Mouse (Mus musculus) hindbrain, postnatal 0 days (tissue): ENCODE data around the gene Amhr2. TPM values are rescaled to one million over a fixed set of nuclear protein-coding genes. Genes with fewer than 3 reads are reported as not detected.

Experiments
- ATAC-seq: fragments of 200-750 bp; cut with Nextera tagmentation; 2 replicates; pipeline ENCODE4 v1.8.0; 2017; ENCODE audit warnings: mild to moderate bottlenecking, moderate TSS enrichment, moderate library complexity
- DNase-seq: peaks from one replicate; pipeline ENCODE4 v3.0.0-alpha.2; 2015; ENCODE audit warnings: low spot score
- H3K27ac ChIP-seq: fragments of 300-500 bp; sonication (generic); 2 replicates; pipeline ENCODE4 v1.5.1; 2014; ENCODE audit warnings: mild to moderate bottlenecking
- H3K27me3 ChIP-seq: fragments of 300-500 bp; sonication (generic); 2 replicates; pipeline ENCODE4 v1.6.1; 2014; ENCODE audit warnings: low read length, mixed read lengths; ENCODE audit not compliant: insufficient read depth
- H3K36me3 ChIP-seq: fragments of 300-500 bp; sonication (generic); 2 replicates; pipeline ENCODE4 v1.6.1; 2014; ENCODE audit warnings: low read length, mixed read lengths; ENCODE audit not compliant: insufficient read depth
- H3K4me1 ChIP-seq: fragments of 300-500 bp; sonication (generic); 2 replicates; pipeline ENCODE4 v1.6.1; 2014; ENCODE audit warnings: antibody characterized with exemption, low read length, mixed read lengths; ENCODE audit not compliant: insufficient read depth
- H3K4me2 ChIP-seq: fragments of 300-500 bp; sonication (generic); 2 replicates; pipeline ENCODE4 v1.6.1; 2014; ENCODE audit warnings: low read depth, mild to moderate bottlenecking, low read length, moderate library complexity, mixed read lengths
- H3K4me3 ChIP-seq: fragments of 300-500 bp; sonication (generic); 2 replicates; pipeline ENCODE4 v1.5.1; 2014; ENCODE audit warnings: low read length
- H3K9ac ChIP-seq: fragments of 300-500 bp; sonication (generic); replicated peaks from 2 replicates; pipeline ENCODE4 v1.6.1; 2014; ENCODE audit warnings: mild to moderate bottlenecking, low read length, moderate library complexity, mixed read lengths
- H3K9me3 ChIP-seq: fragments of 300-500 bp; sonication (generic); 2 replicates; pipeline ENCODE4 v1.6.1; 2016; ENCODE audit warnings: low read length, mixed read lengths
- CTCF ChIP-seq: IDR thresholded peaks from 2 replicates; pipeline ENCODE4 v1.5.1; 2016; ENCODE audit warnings: antibody characterized with exemption, control low read depth, low read depth
- WGBS: fragments of 180-500 bp; shearing (Covaris S2); extraction: QIAGEN DNeasy Blood & Tissue Kit; methylation state at CpG from one replicate; pipeline ENCODE4 v1.1.7; 2014; 5-methylcytosine and 5-hydroxymethylcytosine counted together
- polyA plus RNA-seq: library from polyadenylated mRNA; unstranded; fragments of >200 nt; fragmentation: Nextera tagmentation; extraction: Ambion mirVana; gene quantifications from 2 replicates; pipeline ENCODE4 v1.2.1, GENCODE M21; 2015
- total RNA-seq: library from RNA; depleted of rRNA; stranded (reverse); fragments of >200 nt; gene quantifications from 2 replicates; pipeline ENCODE4 v1.2.3, GENCODE M21; 2014

Amhr2 gene
- total and polyA plus RNA-seq, 2 experiments from 2014 or later = 0.16 to 0.36 TPM

DNA sequence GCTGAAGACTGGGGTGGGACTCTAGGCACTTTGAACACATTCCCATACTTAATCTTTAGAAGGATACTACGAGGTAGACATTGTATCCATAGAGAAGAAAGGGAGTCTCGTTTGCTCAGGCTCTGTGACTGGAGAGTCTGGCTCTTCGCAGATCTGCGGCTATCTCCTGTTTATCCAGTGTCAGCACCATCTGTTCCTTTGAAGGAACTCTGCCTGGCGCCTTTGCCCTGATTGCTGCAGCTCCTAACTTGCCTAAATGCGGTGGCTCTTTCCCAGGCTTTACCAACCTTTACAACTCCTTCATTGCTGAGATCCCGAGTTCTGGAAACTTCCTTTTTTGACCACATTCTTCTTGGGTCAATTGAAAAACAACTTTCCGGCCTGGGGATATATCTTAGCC, 4.2 kb downstream of the Amhr2 start:
- DNase-seq (no peak), ATAC-seq (no peak)
- Histone ChIP-seq H3K27ac (no peak overlapping the region), H3K4me2 (no peak overlapping the region), H3K4me3 (no peak overlapping the region), H3K9me3 (no peaks in the 10 kb centered on the region), H3K9ac (no peak overlapping the region), H3K27me3 (no peaks in the 10 kb centered on the region), H3K36me3 (no peaks in the 10 kb centered on the region), H3K4me1 (no peaks in the 10 kb centered on the region)
- 72% methylated on average over 8 of the region's 8 CpGs for WGBS
- TF ChIP-seq CTCF = no peak

DNA sequence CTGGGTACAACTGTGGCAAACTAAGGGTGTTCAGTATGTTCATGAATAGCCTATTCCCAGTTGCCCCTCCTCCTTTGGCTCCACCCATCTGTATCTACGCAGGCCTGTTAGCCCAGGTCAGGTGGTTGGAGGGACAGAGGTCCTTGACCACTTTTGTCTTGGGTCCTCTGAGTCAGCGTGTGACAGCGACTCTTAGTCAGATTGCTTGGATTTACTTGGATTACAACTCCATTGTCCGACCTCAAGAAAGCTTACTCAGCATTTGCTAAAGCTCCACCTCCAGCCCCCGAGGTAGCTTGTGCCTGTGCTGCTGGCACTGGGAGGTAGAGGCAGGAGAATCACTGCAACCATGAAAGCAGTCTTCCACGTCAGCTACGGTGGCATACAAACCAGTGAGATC, 5.8 kb downstream of the Amhr2 start:
- Histone ChIP-seq H3K4me3 (no peak overlapping the region), H3K4me2 (no peak overlapping the region), H3K4me1 (no peaks in the 10 kb centered on the region), H3K27me3 (no peaks in the 10 kb centered on the region), H3K36me3 (no peaks in the 10 kb centered on the region), H3K9ac (no peak overlapping the region), H3K27ac (no peak overlapping the region), H3K9me3 (no peaks in the 10 kb centered on the region)
- WGBS = 32% methylated on average over 7 of the region's 7 CpGs
- TF ChIP-seq CTCF = no peak
- ATAC-seq (no peak), DNase-seq (no peak)

DNA sequence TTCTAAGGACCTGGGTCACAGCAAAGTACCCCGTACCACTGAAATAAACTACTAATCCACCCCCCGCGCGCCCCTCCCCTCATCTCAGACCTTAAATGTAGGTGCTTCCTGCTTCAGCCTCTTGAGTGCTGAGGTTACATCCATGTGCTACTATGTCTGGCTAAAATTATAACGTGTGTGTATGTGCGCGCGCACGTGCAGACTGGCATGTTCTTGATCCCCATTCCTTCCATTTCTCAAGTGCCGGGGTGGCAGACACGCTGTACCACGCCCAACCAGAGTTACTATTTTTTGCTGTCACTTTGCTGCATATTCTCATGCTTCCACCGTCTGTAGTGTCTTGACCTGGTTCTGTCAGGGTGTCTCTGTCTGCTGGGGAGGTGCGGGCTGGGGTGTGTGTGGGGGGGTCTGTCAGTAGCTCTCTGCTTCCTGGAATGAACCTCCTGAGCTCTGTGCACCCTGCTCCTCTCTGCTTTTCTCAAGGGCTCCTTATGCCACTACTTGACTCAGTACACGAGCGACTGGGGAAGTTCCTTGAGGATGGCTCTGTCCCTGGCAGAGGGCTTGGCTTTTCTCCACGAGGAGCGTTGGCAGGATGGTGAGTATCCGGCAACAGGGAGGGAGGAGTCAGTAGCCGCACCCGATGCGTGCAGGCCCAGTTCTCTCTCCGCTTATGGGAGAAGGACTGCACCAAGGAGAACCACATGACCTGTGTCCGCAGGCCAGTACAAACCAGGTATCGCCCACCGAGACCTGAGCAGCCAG, 6.7 kb downstream of the Amhr2 start:
- Histone ChIP-seq H3K27me3 (no peaks in the 10 kb centered on the region), H3K9ac (no peak overlapping the region), H3K4me1 (no peaks in the 10 kb centered on the region), H3K4me3 (no peak overlapping the region), H3K4me2 (no peak overlapping the region), H3K27ac (no peak overlapping the region), H3K9me3 (no peaks in the 10 kb centered on the region), H3K36me3 (no peaks in the 10 kb centered on the region)
- 78% methylated on average over 26 of the region's 26 CpGs for WGBS
- TF ChIP-seq CTCF = no peak
- DNase-seq = no peak
- no peak for ATAC-seq

DNA sequence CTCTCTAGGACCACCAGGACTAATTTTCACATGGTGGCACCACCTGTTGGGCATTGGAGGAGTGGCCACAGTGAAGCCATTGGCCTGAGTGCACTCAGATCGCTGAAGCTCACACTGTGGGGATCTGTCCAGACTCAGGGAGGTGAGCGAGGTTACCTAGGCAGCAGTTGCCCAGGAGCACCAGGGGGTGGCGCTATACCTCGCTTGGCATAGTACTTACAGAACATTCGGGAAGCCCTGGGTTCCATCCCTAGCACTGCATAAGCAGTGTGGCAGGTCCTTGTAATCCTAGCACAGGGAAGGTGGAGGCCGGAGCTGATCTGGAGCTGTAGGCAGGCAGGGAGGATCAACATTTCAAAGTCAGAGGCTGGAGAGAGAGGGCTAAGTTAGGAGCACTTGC, 10.8 kb downstream of the Amhr2 start:
- peak; percentile 14 for DNase-seq
- WGBS = 41% methylated on average over 6 of the region's 6 CpGs
- TF ChIP-seq CTCF = peak; percentile 49

DNA sequence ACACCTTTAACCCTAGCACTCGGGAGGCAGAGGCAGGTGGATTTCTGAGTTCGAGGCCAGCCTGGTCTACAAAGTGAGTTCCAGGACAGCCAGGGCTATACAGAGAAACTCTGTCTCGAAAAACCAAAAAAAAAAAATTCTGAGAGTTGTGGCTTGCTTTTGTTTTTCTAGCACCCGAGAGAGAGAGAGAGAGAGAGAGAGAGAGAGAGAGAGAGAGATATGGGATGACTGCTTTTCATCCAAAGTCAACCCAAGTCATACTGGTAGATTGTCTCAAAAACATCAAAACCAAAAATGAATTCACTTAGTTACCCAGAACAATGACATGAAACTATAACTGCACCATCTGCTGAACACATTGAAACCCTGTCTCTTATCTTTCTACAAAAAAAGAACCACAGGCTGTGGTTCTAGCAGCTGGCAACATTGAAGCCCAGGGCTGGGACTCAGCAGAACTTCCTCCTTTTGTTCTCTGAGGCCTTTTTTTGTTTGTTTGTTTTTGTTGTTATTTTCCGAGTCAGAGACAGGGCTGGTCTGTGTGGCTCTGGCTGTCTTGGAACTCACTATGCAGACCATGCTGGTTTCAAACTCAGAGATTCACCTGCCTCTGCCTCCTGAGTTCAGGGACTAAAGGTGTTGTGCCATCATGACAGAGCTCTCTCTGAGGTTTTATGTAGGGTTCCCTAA, 13.0 kb downstream of the Amhr2 start:
- H3K9me3 ChIP-seq = no peaks in the 10 kb centered on the region
- H3K27me3 ChIP-seq = no peaks in the 10 kb centered on the region
- no peaks in the 10 kb centered on the region; the same call in 1 of the 2 replicates for H3K36me3 ChIP-seq
- TF ChIP-seq CTCF = no peak
- no peak for ATAC-seq
- H3K27ac ChIP-seq = no peak overlapping the region
- H3K4me2 ChIP-seq = peak overlapping the region; percentile 74
- H3K9ac ChIP-seq = peak overlapping the region; percentile 48; the same call in 1 of the 2 replicates
- 72% methylated on average over 5 of the region's 5 CpGs for WGBS
- H3K4me1 ChIP-seq = no peaks in the 10 kb centered on the region
- peak overlapping the region; percentile 46 for H3K4me3 ChIP-seq
- no peak for DNase-seq

More for the DNA sequence above, 10.8 kb downstream of the Amhr2 start:
- Histone ChIP-seq H3K27ac (no peak overlapping the region), H3K36me3 (no peaks in the 10 kb centered on the region), H3K9me3 (no peaks in the 10 kb centered on the region), H3K27me3 (no peaks in the 10 kb centered on the region), H3K4me1 (no peaks in the 10 kb centered on the region), H3K9ac (no peak overlapping the region), H3K4me2 (no peak overlapping the region), H3K4me3 (no peak overlapping the region)
- ATAC-seq = no peak

DNA sequence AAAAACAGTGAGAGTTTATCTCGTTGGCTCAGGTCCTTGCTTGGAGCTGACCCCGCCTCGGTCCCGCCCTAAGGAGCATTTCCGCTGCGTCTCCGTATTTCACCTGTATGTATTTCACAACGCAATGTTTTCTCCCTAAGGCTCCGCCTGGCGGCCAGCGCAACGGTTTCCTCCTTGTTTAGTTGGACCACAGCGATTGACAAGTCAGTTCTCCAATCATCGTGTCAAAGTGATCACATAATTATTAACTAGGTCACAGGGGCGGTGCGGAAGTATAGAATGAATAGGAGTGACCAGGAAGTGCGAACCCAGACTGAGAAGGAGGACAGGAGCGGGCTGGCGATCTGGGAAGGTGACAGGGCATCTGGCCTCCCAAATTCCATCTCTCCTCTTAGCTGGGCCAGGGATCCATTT, 13.7 kb downstream of the Amhr2 start, which contains the start of gene Prr13:
Prr13 (plus strand) TSS at position 125 of the 414 bp plus-strand sequence.
- H3K4me2 ChIP-seq = peak within 1 kb of the TSS; percentile 74
- DNase-seq (peak; percentile 97), ATAC-seq (peak; percentile 92)
- H3K4me1 ChIP-seq = no peaks in the 10 kb centered on the region
- WGBS = under 1% methylated on average over 19 of the region's 19 CpGs
- peak; percentile 82 for TF ChIP-seq CTCF
- H3K36me3 ChIP-seq = no peaks in the 10 kb centered on the region; the same call in 1 of the 2 replicates
- peak within 1 kb of the TSS; percentile 48 for H3K9ac ChIP-seq
- H3K27me3 ChIP-seq = no peaks in the 10 kb centered on the region
- peak within 1 kb of the TSS; percentile 67; the same call in 1 of the 2 replicates for H3K27ac ChIP-seq
- H3K9me3 ChIP-seq = no peaks in the 10 kb centered on the region
- peak within 1 kb of the TSS; percentile 46 for H3K4me3 ChIP-seq

DNA sequence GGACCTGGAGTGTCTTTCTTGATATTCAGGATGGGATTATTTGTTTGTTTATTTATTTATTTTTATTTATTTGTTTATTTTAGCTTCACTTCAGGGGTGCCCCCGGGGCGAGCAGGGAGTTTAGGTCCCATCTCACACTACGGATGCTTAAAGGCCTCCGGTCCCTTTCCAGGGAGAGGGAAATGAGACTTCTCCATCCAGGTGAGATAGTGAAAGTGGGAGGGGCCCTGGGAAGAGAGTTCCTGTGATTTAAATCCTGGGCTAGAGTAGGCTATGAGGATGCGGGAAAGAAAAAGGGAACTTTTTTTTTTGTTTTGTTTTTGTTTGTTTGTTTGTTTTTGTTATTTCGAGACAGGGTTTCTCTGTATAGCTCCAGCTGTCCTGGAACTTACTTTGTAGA, 14.2 kb downstream of the Amhr2 start:
- no peak for TF ChIP-seq CTCF
- WGBS = 29% methylated on average over 6 of the region's 6 CpGs
- ATAC-seq (no peak), DNase-seq (no peak)
- H3K9ac ChIP-seq = peak overlapping the region; percentile 48
- no peaks in the 10 kb centered on the region; the same call in 1 of the 2 replicates for H3K36me3 ChIP-seq
- no peaks in the 10 kb centered on the region for H3K4me1 ChIP-seq
- H3K4me3 ChIP-seq = peak overlapping the region; percentile 46
- H3K4me2 ChIP-seq = peak overlapping the region; percentile 74
- peak overlapping the region; percentile 67; the same call in 1 of the 2 replicates for H3K27ac ChIP-seq
- H3K9me3 ChIP-seq = no peaks in the 10 kb centered on the region
- no peaks in the 10 kb centered on the region for H3K27me3 ChIP-seq
